Mouse (Mus musculus): Measurements from ENCODE around the gene Qsox2. TPM values are rescaled to one million over a fixed set of nuclear protein-coding genes. Genes with fewer than 3 reads are reported as not detected.

Gene Qsox2
- polyA plus RNA-seq, 2 experiments = 16.1 to 22.4 TPM

DNA sequence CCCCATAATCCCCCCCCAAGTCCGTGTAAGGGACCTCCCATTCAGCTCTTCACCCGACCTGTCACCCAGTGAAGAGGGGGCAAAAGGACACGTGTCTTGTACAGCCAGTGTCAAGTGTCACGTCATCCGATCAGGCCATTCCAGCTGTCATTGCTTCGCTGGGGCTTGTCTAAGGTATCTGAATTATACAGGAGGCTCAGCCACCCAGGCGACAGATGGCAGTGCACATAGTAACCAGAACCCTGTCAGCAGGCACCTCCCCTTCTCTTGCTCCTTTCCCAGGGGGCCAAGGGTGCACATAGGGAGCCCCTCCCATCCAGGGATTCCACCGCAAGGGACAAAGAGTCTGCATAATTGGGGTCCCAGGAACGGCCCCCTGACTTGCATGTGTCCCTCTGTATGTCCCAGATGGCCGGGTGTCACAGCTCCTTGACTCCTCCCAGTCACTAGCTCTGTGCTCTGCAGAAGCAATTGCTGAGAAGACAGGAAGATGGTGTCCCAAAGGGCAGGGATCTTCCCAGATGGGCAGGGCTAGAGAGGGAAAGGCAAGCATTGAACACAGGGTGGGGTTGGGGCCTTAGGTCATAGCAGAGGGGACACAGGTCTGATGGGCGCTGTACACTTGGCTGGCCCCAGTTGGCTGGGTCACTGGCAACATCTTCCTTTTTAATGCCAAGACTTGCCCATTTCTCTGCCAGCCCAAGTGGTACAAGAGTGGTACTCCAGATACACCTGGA lies 68.3 kb downstream of the Qsox2 start:
- ATAC-seq (ENCODE audit: low FRiP score, low read depth) = peak; percentile 78
- no peak for TF ChIP-seq POLR2A (IDR thresholded peaks at IDR 0.05; ENCODE audit: borderline replicate concordance, extremely low read depth, insufficient read depth, insufficient read length)
- H3K27ac ChIP-seq (replicated peaks; ENCODE audit: low read depth, low read length) = no peak overlapping the region
- no peak overlapping the region for H3K4me2 ChIP-seq (replicated peaks; ENCODE audit: low read depth, low read length, severe bottlenecking)
- H3K4me3 ChIP-seq (replicated peaks; ENCODE audit: low read length) = no peak overlapping the region
- no peak overlapping the region for H3K9ac ChIP-seq (ENCODE audit: low read depth, low read length, severe bottlenecking)
- WGBS = 26% methylated on average over 11 of the region's 11 CpGs
- H3K27me3 ChIP-seq (ENCODE audit: control insufficient read depth, insufficient read depth, low read length) = no peaks in the 10 kb centered on the region
- no peaks in the 10 kb centered on the region for H3K36me3 ChIP-seq (ENCODE audit: control insufficient read depth, insufficient read depth, low read length)
- H3K9me3 ChIP-seq (ENCODE audit: control insufficient read depth, low read length) = no peaks in the 10 kb centered on the region
- no peaks in the 10 kb centered on the region for H3K4me1 ChIP-seq (ENCODE audit: control insufficient read depth, insufficient read depth, low read length)
- DNase-seq (ENCODE audit: low spot score) = peak; percentile 7

DNA sequence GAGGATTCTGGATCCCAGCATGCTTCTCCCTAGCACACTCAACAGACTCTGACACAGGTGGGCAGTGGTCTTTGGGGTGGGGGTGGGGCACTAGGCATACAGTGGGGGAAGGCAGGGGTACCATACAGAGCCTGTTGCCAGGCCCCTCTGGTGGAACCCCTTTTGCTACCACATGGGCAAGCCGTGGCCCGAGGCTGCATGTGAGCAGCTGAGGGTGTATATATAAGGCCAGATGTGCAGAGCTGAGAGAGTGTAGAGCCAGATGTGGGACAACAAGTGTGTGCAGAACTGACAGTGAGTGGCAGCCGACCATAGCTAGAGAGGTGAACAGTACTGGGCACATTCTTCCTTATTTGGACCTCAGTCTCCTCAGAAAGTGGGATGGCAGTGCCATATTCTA lies 70.4 kb downstream of the Qsox2 start:
- Histone ChIP-seq H3K4me1 (ENCODE audit: control insufficient read depth, insufficient read depth, low read length) (no peaks in the 10 kb centered on the region), H3K36me3 (ENCODE audit: control insufficient read depth, insufficient read depth, low read length) (no peaks in the 10 kb centered on the region), H3K4me3 (replicated peaks; ENCODE audit: low read length) (no peak overlapping the region), H3K9me3 (ENCODE audit: control insufficient read depth, low read length) (no peaks in the 10 kb centered on the region), H3K27me3 (ENCODE audit: control insufficient read depth, insufficient read depth, low read length) (no peaks in the 10 kb centered on the region), H3K9ac (ENCODE audit: low read depth, low read length, severe bottlenecking) (no peak overlapping the region), H3K4me2 (replicated peaks; ENCODE audit: low read depth, low read length, severe bottlenecking) (no peak overlapping the region), H3K27ac (replicated peaks; ENCODE audit: low read depth, low read length) (no peak overlapping the region)
- DNase-seq (ENCODE audit: low spot score) (no peak), ATAC-seq (ENCODE audit: low FRiP score, low read depth) (no peak)
- no peak for TF ChIP-seq POLR2A (IDR thresholded peaks at IDR 0.05; ENCODE audit: borderline replicate concordance, extremely low read depth, insufficient read depth, insufficient read length)
- 60% methylated on average over 3 of the region's 3 CpGs for WGBS

Other genes with a start within 250 kb of the Qsox2 start
- gene Ubac1, start 215.8 kb downstream of the Qsox2 start, polyA plus RNA-seq (2012; rRNA removed) = 76.5 and 78.8 TPM in 2 replicates
- 99.3 and 106 TPM in 2 replicates for gene Ubac1, start 215.8 kb downstream of the Qsox2 start, polyA plus RNA-seq (2014; fragmentation: Nextera tagmentation; extraction: Ambion mirVana)
- 6.4 and 11.8 TPM in 2 replicates for gene Nacc2, start 114.3 kb downstream of the Qsox2 start, polyA plus RNA-seq (2012; rRNA removed)
- 5.0 and 5.3 TPM in 2 replicates for gene Nacc2, start 114.3 kb downstream of the Qsox2 start, polyA plus RNA-seq (2014; fragmentation: Nextera tagmentation; extraction: Ambion mirVana)
- 0.03 TPM in 2 replicates for gene Lhx3, start 29.2 kb downstream of the Qsox2 start, polyA plus RNA-seq (2012; rRNA removed)
- gene Lhx3, start 29.2 kb downstream of the Qsox2 start, polyA plus RNA-seq (2014; fragmentation: Nextera tagmentation; extraction: Ambion mirVana) = not detected in 2 replicates
- gene Ccdc187, start 57.0 kb upstream of the Qsox2 start, polyA plus RNA-seq (2012; rRNA removed) = 0.26 and 0.32 TPM in 2 replicates
- 0.03 and 0.06 TPM in 2 replicates for gene Ccdc187, start 57.0 kb upstream of the Qsox2 start, polyA plus RNA-seq (2014; fragmentation: Nextera tagmentation; extraction: Ambion mirVana)
- gene Gpsm1, start 78.0 kb upstream of the Qsox2 start, polyA plus RNA-seq (2012; rRNA removed) = 78.4 and 103 TPM in 2 replicates
- 31.0 and 37.6 TPM in 2 replicates for gene Gpsm1, start 78.0 kb upstream of the Qsox2 start, polyA plus RNA-seq (2014; fragmentation: Nextera tagmentation; extraction: Ambion mirVana)
- 28.2 and 33.8 TPM in 2 replicates for gene Dnlz, start 114.6 kb upstream of the Qsox2 start, polyA plus RNA-seq (2012; rRNA removed)
- 30.5 and 31.1 TPM in 2 replicates for gene Dnlz, start 114.6 kb upstream of the Qsox2 start, polyA plus RNA-seq (2014; fragmentation: Nextera tagmentation; extraction: Ambion mirVana)
- 4.1 and 5.6 TPM in 2 replicates for gene Card9, start 123.4 kb upstream of the Qsox2 start, polyA plus RNA-seq (2012; rRNA removed)
- 1.2 and 1.4 TPM in 2 replicates for gene Card9, start 123.4 kb upstream of the Qsox2 start, polyA plus RNA-seq (2014; fragmentation: Nextera tagmentation; extraction: Ambion mirVana)
- 53.2 and 61.3 TPM in 2 replicates for gene Snapc4, start 143.1 kb upstream of the Qsox2 start, polyA plus RNA-seq (2012; rRNA removed)
- 22.7 and 30.5 TPM in 2 replicates for gene Snapc4, start 143.1 kb upstream of the Qsox2 start, polyA plus RNA-seq (2014; fragmentation: Nextera tagmentation; extraction: Ambion mirVana)
- 217 and 222 TPM in 2 replicates for gene Entr1, start 151.8 kb upstream of the Qsox2 start, polyA plus RNA-seq (2012; rRNA removed)
- 120 and 124 TPM in 2 replicates for gene Entr1, start 151.8 kb upstream of the Qsox2 start, polyA plus RNA-seq (2014; fragmentation: Nextera tagmentation; extraction: Ambion mirVana)
- 106 and 108 TPM in 2 replicates for gene Pmpca, start 151.8 kb upstream of the Qsox2 start, polyA plus RNA-seq (2012; rRNA removed)
- gene Pmpca, start 151.8 kb upstream of the Qsox2 start, polyA plus RNA-seq (2014; fragmentation: Nextera tagmentation; extraction: Ambion mirVana) = 72.3 and 78.9 TPM in 2 replicates
- gene Inpp5e, start 171.7 kb upstream of the Qsox2 start, polyA plus RNA-seq (2012; rRNA removed) = 36.7 and 43.2 TPM in 2 replicates
- gene Inpp5e, start 171.7 kb upstream of the Qsox2 start, polyA plus RNA-seq (2014; fragmentation: Nextera tagmentation; extraction: Ambion mirVana) = 16.4 and 20.1 TPM in 2 replicates
- 62.5 and 73.3 TPM in 2 replicates for gene Sec16a, start 207.7 kb upstream of the Qsox2 start, polyA plus RNA-seq (2012; rRNA removed)
- 47.1 and 47.6 TPM in 2 replicates for gene Sec16a, start 207.7 kb upstream of the Qsox2 start, polyA plus RNA-seq (2014; fragmentation: Nextera tagmentation; extraction: Ambion mirVana)